Mouse (Mus musculus) 3134 (cell line): ENCODE data around the gene Galnt12.
"Not testable (repeated sequence)": the region's sequence is repeated elsewhere in the genome, so short reads cannot be mapped to it uniquely, and the experiment has no call there.

Experiments
- DNase-seq: peaks from one replicate; pipeline ENCODE4 v3.0.0-alpha.2; 2011; ENCODE audit warnings: low spot score; ENCODE audit not compliant: insufficient read length; ENCODE audit errors: extremely low read depth

Gene Galnt12

DNA sequence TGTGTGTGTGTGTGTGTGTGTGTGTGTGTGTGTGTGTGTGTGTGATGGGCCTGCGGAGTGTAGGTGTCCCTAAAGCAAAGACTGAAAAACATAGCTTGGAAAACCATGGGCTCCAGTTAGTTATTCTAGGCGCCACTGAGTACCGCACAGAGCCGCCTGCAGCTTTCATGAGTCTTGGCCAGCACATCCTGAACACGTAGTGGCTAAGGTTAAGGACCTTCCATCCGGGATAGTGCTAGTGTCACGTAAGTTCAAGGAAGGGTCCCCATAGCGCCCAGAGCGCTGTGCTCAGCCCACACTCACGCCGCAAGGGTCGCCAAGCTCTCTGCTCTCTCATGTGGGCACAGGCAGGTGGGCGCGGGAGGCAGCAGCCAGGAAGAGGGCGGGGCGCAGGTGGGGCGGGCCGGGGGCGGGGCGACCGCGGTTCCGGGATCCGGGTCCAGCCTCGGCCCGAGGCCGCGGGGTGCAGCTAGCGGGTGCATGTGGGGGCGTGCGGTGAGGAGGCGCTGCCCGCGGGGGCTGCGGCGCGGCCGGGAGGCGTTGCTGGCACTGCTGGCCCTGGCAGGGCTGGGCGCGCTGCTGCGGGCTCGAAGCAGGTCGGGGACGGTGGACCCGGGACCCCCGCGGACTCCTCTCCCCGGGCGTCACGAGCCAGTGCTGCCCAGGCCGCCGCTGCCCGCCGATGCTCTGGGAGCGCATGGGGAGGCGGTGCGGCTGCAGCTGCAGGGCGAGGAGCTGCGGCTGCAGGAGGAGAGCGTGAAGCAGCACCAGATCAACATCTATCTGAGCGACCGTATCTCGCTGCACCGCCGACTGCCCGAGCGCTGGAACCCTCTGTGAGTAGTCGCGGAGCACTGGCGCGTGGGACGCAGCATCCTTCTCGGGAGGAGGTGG, at the start of gene Galnt12:
TSS of gene Galnt12 (plus strand) at position 417 of the 894 bp plus-strand sequence.
- no peak for DNase-seq

GRCm38 (mm10) chr4:47043866-47044265, 47.8 kb upstream of the Galnt12 start:
- no peak for DNase-seq

GRCm38 (mm10) chr4:47046974-47047373, 44.7 kb upstream of the Galnt12 start:
- DNase-seq = peak; percentile 43

DNA sequence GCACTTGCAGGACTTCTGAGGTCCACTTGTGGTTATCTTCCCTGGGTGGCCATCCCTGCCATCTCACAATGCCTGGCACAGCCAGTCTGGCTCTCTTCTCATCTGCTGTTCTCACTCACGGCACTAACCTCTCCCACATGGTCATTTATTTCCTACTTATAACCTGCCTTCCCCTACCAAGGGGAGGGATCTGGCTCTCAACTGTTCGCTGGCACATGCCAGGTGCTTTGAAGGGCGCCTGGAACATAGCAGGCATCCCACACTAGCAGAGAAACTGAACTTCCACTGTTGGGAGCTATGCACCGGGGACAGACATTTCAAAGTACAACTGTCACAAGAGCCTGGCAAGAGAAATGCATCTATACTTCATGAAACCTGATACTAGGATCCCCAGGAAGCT, 43.9 kb upstream of the Galnt12 start:
- no peak for DNase-seq

DNA sequence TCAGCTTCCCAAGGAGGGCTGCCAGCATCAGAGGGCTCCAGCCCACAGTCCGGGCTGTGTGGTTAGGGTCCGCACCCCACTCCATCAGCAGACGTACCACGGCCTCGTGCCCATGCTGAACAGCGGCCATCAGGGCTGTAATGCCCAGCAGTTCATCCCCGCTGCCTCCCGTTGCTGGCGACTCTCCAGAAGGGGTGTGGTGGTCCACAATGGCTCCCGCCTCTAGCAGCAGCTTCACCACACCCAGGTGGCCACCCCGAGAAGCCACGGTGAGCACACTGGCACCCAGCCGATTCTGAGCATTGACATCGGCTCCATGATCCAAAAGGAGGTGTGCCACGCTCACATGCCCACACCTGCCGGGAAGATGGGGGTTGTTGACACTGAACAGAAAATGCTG, 42.5 kb upstream of the Galnt12 start:
- DNase-seq = no peak

DNA sequence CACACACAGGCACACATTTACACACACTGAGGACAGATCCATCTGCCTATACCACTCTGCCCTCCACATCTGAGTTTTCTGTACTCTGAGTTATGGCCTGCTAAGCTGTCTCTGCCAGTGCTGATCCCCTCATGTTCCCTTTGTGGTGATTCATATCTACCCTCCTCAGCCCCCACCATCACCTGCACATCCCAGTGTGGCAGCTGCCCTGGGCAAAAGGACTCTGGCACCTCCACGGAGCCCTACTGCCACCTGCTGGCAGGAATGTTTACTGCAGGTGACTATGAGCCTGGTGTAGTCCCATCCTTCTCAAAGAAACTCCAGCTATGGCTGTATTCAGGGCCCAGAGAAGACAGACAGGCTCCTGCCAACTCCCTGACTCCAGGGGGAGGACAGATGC, 41.5 kb upstream of the Galnt12 start:
- DNase-seq = peak; percentile 50

DNA sequence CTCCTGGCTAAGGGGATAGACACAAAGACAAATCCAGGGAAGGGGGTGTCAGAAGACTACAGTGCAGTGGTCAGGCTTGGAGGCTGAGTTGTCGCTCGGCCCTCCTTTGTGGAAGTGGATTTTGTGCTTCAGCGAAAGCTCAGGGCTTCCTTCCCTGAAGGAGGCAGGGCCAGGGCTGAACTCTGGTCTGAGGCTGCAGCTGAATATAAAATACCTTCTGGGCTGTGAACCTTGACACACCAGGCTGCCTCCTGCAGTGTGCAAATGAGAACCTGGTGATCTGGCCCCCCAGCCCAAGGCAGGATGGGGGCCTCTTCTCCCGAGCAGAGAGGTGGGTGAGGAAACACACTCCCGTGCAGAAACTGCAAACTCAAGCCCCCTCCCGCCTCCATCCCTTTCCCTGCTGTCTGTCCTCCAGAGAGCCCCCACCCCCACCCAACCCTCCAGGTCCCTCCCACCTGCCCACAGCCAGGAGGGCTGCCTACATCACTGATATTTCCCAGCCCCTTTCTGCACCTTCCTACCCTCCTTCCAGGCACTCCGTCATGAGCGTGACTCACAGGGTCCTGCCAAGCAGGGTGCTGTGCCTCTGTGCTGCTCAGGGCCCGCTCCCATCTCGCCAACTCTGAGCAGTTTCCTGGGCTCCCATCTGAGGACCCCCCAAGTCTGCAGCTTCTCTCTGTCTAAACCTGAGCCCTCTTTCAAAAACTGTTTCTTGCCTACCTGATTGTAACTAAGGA, 40.9 kb upstream of the Galnt12 start:
- no peak for DNase-seq

- DNase-seq = no peak
Measured at GRCm38 (mm10) chr4:47051905-47052304, 39.8 kb upstream of the Galnt12 start.

DNA sequence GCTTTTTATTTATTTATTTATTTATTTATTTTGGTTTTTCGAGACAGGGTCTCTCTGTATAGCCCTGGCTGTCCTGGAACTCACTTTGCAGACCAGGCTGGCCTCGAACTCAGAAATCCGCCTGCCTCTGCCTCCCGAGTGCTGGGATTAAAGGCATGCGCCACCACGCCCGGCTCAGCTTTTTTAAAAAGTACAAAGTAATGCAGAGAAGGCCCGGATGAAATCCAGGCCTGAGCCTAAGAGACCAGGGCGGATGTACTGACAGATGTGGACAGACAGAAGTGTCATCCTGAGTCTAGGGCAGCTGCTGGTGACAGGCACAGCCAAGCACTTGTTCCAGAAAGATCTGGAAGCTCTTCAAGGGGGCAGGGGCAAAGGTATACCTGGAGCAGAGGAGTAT, 36.5 kb upstream of the Galnt12 start:
- not testable (repeated sequence) for DNase-seq

GRCm38 (mm10) chr4:47055570-47056080, 36.1 kb upstream of the Galnt12 start:
- no peak for DNase-seq

DNA sequence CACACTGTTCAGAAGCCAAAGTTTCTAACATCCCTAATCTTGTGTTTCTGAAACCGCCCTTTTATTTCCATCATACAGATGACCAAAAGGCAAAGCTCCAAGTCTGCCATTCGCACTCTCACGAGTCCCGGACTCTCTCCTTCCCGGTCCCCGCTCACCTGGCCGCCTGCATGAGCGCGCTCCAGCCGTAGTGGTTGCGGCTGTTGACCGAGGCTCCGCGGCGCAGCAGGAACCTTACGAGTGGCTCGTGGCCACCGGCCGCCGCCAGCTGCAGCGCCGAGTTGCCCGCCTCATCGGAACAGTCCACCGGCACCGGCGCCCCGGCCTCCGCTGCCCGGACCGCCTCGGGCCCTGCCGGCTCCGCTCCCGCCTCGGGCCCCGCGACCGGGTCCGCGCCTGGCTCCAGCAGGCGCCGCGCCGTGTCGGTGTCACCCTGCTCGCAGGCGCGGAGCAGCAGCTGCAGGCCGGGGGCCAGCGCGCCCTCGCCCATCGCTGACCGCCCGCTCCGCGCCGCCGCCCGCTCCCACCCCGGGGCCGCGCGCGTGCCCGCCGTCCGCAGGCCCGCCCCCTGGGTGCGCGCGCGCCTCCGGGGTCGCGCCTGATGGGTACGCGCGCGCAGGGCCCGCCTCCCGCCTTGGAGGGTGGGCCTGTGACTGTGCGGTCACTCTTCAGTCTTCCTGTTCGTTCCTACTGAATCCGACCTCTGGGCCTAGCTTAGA, 34.8 kb upstream of the Galnt12 start, which contains the start of gene Anks6:
TSS of gene Anks6 (minus strand) at position 637 of the 719 bp plus-strand sequence.
- no peak for DNase-seq

- no peak for DNase-seq
Measured at GRCm38 (mm10) chr4:47057510-47058325, 34.0 kb upstream of the Galnt12 start.

- DNase-seq = no peak
Measured at GRCm38 (mm10) chr4:47060900-47061299, 30.8 kb upstream of the Galnt12 start.

DNA sequence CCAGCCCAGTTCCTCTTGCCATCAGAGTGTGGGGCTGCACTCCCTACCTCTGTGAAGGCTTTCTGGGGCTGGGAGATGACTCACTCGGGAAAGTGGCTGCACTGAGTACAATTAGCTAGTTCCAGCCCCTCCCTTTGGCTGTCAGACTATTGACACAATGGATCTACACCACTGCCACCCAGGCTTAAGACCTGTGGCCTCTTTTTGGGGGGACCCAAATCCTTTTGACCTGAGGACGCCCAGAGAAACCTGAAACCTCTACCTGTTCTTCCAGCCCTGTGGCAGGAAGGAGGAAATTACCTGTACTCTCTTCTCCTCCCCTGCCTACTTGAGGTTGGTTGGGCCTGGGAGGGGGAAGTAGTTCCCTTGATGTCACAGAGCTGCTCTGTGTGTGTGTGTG, 16.7 kb upstream of the Galnt12 start:
- no peak for DNase-seq

DNA sequence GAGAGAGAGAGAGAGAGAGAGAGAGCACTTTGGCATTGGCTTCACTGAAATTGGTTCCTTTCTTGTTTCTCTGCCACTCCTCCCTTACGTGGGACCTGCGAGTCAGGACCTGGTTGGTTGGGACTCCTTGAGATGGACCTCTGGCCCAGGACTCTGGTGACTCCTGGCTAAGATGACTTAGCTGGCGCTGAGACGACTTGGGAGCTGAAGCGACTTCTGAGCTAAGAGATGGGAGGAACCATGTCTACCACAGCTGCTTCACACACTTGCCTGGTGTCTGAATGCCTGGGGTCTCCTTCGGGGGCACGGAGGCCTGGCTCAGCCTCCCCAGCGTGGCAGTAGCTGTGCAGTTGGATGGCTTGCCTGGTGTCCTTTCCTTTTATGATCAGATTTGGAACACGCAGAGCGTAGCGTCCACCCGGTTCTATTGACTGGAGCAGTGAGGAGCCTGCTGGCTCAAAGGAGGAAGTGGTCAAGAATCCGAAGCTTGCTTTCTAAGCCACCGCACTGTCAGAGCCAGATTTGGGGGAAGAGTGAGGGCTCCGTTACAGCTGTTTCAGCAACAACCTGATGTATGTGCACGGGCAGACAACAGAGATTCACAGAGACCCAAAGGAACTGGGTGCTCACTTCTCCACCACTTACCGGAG, 11.6 kb upstream of the Galnt12 start:
- DNase-seq = no peak

GRCm38 (mm10) chr4:47080647-47081010, 11.1 kb upstream of the Galnt12 start:
- DNase-seq = no peak

DNA sequence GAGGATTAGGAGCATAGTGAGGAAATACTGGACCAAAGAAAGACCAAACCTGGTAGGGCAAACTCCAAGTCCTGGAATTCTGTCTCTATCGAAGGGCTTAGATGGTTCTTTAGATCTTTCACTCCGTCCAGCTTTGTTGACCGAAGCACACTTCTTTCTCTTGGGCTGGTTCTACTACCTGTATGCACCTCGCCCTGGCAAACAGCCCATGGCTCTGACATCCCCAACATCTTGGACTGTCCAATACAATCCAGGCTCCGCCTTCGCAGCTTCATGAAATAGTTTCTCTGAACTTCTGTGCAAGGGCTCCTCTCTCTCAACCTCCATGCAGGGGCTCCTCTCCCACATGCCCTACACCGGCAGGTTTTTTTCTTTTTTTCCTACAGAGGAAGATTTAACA, 7.9 kb upstream of the Galnt12 start:
- DNase-seq = no peak

- DNase-seq = no peak
Measured at GRCm38 (mm10) chr4:47088671-47089070, 3.0 kb upstream of the Galnt12 start.

DNA sequence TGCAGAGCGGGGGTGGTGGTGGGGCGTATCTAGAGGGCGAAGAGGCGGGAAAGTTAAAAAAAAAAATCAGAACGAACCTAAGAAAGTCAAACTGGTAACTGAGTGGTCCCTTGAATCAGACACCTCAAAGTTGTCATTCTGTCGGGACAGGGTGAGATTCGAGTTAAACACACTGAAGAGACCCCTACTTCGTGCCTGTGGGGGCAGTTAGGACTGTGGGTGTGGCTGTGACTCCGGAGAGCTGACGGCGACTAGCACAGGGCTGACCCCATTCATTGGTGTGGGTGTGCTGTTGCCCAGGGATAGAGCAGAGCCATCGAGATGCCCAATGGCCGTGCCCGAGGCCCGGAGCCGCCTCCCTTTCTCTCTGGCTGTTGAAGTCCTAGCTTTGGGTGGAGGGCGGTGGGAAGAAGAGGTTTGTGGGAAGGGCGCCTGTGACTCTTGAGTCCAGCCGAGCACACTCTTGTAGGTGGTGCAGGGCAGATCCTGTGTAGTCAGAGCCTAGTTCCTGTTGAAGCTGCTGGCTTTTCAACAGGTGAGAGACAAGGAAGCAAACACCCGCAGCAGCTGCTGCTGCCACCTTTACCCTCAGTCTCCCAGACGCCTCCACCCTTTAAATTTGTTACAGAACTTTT, 795 bp downstream of the Galnt12 start:
- DNase-seq = no peak
